Comparison of ENCODE assay signal across 23 mouse cellular contexts in the genomic region with DNA sequence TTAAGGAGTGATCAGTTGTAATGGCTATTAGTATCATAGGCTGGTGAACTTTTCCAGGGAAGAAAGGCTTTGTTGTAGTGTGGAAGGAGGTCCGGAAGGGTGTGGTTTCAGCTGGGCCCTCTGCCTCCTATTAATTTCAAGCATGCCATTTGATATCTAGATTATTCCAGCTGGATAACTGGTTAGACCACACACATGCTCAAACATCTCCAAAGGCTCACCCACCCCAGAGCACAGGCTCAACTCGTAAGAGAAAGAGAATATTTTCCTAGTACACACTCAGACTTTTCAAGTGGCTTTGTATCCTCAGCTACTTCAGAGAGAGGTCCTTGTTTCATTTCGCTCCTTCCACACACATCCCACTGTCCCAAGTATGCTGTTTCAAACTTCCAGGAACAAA. TPM values are rescaled to one million over a fixed set of nuclear protein-coding genes. Genes with fewer than 3 reads are reported as not detected.
A peak's percentile ranks its signal among the peaks of the same experiment; 100 is the strongest.
DNase-seq lines count a peak whose midpoint lies in the region; ATAC-seq and TF ChIP-seq lines count a peak whose summit lies in the region.
"Had no signal": no experiment of that assay in that cellular context is flagged by ENCODE, and none has a peak within 500 bp of the region (broad histone marks: within the 10 kb centered on the region; RNA-seq: fewer than 3 reads in every experiment).

No protein-coding gene starts in this region.

- no peak for TF ChIP-seq POLR2A in lung, adult 2 months (IDR thresholded peaks at IDR 0.05; ENCODE audit: borderline replicate concordance, extremely low read depth, low read depth, low read length)

- no peaks in the 10 kb centered on the region for H3K36me3 ChIP-seq in lung, embryonic 14.5 days (ENCODE audit: insufficient read depth)
- no peaks in the 10 kb centered on the region for H3K36me3 ChIP-seq in limb, embryonic 10.5 days
- no peaks in the 10 kb centered on the region for H3K36me3 ChIP-seq in lung, embryonic 16.5 days (ENCODE audit: control insufficient read depth, insufficient read depth, low read length)
- H3K36me3 ChIP-seq: forebrain, embryonic 10.5 days; hindbrain, embryonic 12.5 days; intestine, embryonic 15.5 days; limb, embryonic 12.5 days; liver, embryonic 15.5 days had no signal

- no peak for ATAC-seq in lung, embryonic 14.5 days (ENCODE audit: insufficient read depth)
- ATAC-seq in lung, embryonic 16.5 days (ENCODE audit: low read depth): peak; percentile 26
- ATAC-seq: forebrain, postnatal 0 days; hindbrain, postnatal 0 days; intestine, embryonic 15.5 days had no signal

- H3K4me2 ChIP-seq in lung, embryonic 14.5 days: no peak overlapping the region
- no peak overlapping the region for H3K4me2 ChIP-seq in lung, embryonic 16.5 days (ENCODE audit: low read depth, low read length)
- H3K4me2 ChIP-seq: hindbrain, embryonic 12.5 days; intestine, embryonic 15.5 days; limb, embryonic 12.5 days; liver, embryonic 15.5 days had no signal

- H3K27ac ChIP-seq in lung, embryonic 14.5 days (ENCODE audit: low read depth): no peak overlapping the region
- H3K27ac ChIP-seq in limb, embryonic 10.5 days: no peak overlapping the region
- peak overlapping the region; percentile 55 for H3K27ac ChIP-seq in lung, embryonic 16.5 days (ENCODE audit: low read length)
- H3K27ac ChIP-seq: forebrain, embryonic 10.5 days; hindbrain, embryonic 12.5 days; hindbrain, postnatal 0 days; intestine, embryonic 15.5 days; limb, embryonic 12.5 days; liver, embryonic 15.5 days had no signal

- H3K9me3 ChIP-seq in lung, embryonic 14.5 days (ENCODE audit: low read depth, low read length): no peaks in the 10 kb centered on the region
- no peaks in the 10 kb centered on the region for H3K9me3 ChIP-seq in limb, embryonic 10.5 days (replicated peaks)
- no peaks in the 10 kb centered on the region for H3K9me3 ChIP-seq in lung, embryonic 16.5 days (ENCODE audit: control insufficient read depth, low read length)
- H3K9me3 ChIP-seq: forebrain, embryonic 10.5 days; hindbrain, embryonic 12.5 days; intestine, embryonic 15.5 days; limb, embryonic 12.5 days; liver, embryonic 15.5 days had no signal

- H3K4me1 ChIP-seq in lung, embryonic 14.5 days (ENCODE audit: insufficient read depth): no peaks in the 10 kb centered on the region
- H3K4me1 ChIP-seq in lung, adult 2 months (ENCODE audit: control insufficient read depth, insufficient read depth, low read length): peaks cover 6% of the 10 kb centered on the region; the same call in 1 of the 2 replicates
- peaks cover 8% of the 10 kb centered on the region for H3K4me1 ChIP-seq in limb, embryonic 10.5 days
- H3K4me1 ChIP-seq in lung, embryonic 16.5 days (replicated peaks; ENCODE audit: control insufficient read depth, insufficient read depth, low read length): peaks cover 2% of the 10 kb centered on the region; the same call in 1 of the 2 replicates
- H3K4me1 ChIP-seq: hindbrain, embryonic 12.5 days had no signal

- 50% methylated on average over 3 of the region's 3 CpGs for WGBS in lung, embryonic 14.5 days
- 71% methylated on average over 3 of the region's 3 CpGs for WGBS in lung, adult 2 months
- 91% methylated on average over 3 of the region's 3 CpGs for WGBS in limb, embryonic 10.5 days
- WGBS in lung, embryonic 16.5 days: 48% methylated on average over 3 of the region's 3 CpGs

- no peak for TF ChIP-seq CTCF in lung, embryonic 14.5 days (IDR thresholded peaks at IDR 0.05; ENCODE audit: low read depth)
- no peak for TF ChIP-seq CTCF in lung, adult 2 months (IDR thresholded peaks at IDR 0.05; ENCODE audit: insufficient read depth, low read length)

- no peak overlapping the region for H3K9ac ChIP-seq in lung, embryonic 14.5 days
- no peak overlapping the region for H3K9ac ChIP-seq in lung, embryonic 16.5 days (ENCODE audit: low read length)
- H3K9ac ChIP-seq: forebrain, postnatal 0 days; hindbrain, embryonic 12.5 days; intestine, embryonic 15.5 days; limb, embryonic 12.5 days; liver, embryonic 15.5 days had no signal

- H3K4me3 ChIP-seq in lung, embryonic 14.5 days (ENCODE audit: low read depth, low read length): no peak overlapping the region
- H3K4me3 ChIP-seq in lung, adult 2 months (replicated peaks; ENCODE audit: extremely low read depth, low read depth, low read length): no peak overlapping the region
- H3K4me3 ChIP-seq in limb, embryonic 10.5 days: no peak overlapping the region
- H3K4me3 ChIP-seq in lung, embryonic 16.5 days (ENCODE audit: low read length): no peak overlapping the region
- H3K4me3 ChIP-seq: forebrain, embryonic 10.5 days; hindbrain, embryonic 12.5 days; intestine, embryonic 15.5 days; limb, embryonic 12.5 days; liver, embryonic 15.5 days had no signal

- H3K27me3 ChIP-seq in lung, embryonic 14.5 days (ENCODE audit: insufficient read depth, low read length): no peaks in the 10 kb centered on the region
- peaks cover 24% of the 10 kb centered on the region for H3K27me3 ChIP-seq in limb, embryonic 10.5 days (ENCODE audit: low read depth, poor library complexity, severe bottlenecking)
- peaks cover 7% of the 10 kb centered on the region for H3K27me3 ChIP-seq in lung, embryonic 16.5 days (ENCODE audit: control insufficient read depth, insufficient read depth, low read depth, low read length)
- H3K27me3 ChIP-seq: intestine, embryonic 15.5 days had no signal

- peak; percentile 66 for DNase-seq in lung, embryonic 14.5 days
- no peak for DNase-seq in lung, adult 2 months
- peak; percentile 17 for DNase-seq in limb, embryonic 10.5 days (ENCODE audit: low spot score)
- DNase-seq in retina, embryonic 14.5 days (ENCODE audit: low spot score): peak; percentile 25
- no peak for DNase-seq in spleen, postnatal 10 days (ENCODE audit: low spot score in 2 of 2)
- DNase-seq in cerebellum, adult 11 months: no peak
- DNase-seq: adrenal gland, adult 2 months; adrenal gland, postnatal 36 days; B cell, adult 2 months; cerebellum, adult 2 months; cerebellum, postnatal 14 days; forebrain, postnatal 0 days; heart, postnatal 36 days; kidney, adult 2 months; layer of hippocampus, postnatal 36 days; midbrain, embryonic 14.5 days had no signal

RNA-seq across cellular contexts. Expression of gene Mfap3l, which starts 4.7 kb away (rescaled TPM):
- 5.6 and 5.7 TPM in 2 replicates for polyA plus RNA-seq in lung, embryonic 14.5 days (2014; fragmentation: Nextera tagmentation; extraction: Ambion mirVana)
- 6.0 and 10.7 TPM in 2 replicates for polyA plus RNA-seq in lung, adult 2 months (2012; rRNA removed)
- 0.53 and 0.83 TPM in 2 replicates for polyA plus RNA-seq in limb, embryonic 10.5 days (2016; fragmentation: Nextera tagmentation; extraction: Ambion mirVana)
- polyA plus RNA-seq in lung, embryonic 16.5 days (2015; fragmentation: Nextera tagmentation; extraction: Ambion mirVana): 5.0 and 5.3 TPM in 2 replicates

Comparison
In these comparisons a context has a peak if more than half of its experiments do, and no peak if none do; other contexts are left out.
1. DNase-seq: peak in lung, embryonic 14.5 days (single experiment), limb, embryonic 10.5 days (single experiment) and retina, embryonic 14.5 days (single experiment); none in lung, adult 2 months (single experiment), spleen, postnatal 10 days (0 of 2) and cerebellum, adult 11 months (single experiment).